Mouse (Mus musculus) erythroblast, embryonic 14.5 days (primary cell): ENCODE measurements around the gene Ypel4. TPM values are rescaled to one million over a fixed set of nuclear protein-coding genes. Genes with fewer than 3 reads are reported as not detected.

Source experiments
- H3K27me3 ChIP-seq: 2 replicates; pipeline ENCODE4 v1.6.1; 2012; ENCODE audit warnings: inconsistent platforms; ENCODE audit not compliant: control insufficient read depth
- H3K36me3 ChIP-seq: 2 replicates; pipeline ENCODE4 v1.6.1; 2012; ENCODE audit warnings: mild to moderate bottlenecking, inconsistent platforms; ENCODE audit not compliant: control insufficient read depth
- H3K4me1 ChIP-seq: 2 replicates; pipeline ENCODE4 v1.6.1; 2012; ENCODE audit warnings: inconsistent platforms; ENCODE audit not compliant: control insufficient read depth
- H3K4me3 ChIP-seq: replicated peaks from 2 replicates; pipeline ENCODE3; 2012; ENCODE audit warnings: moderate library complexity, mild to moderate bottlenecking, inconsistent platforms
- H3K9me3 ChIP-seq: 2 replicates; pipeline ENCODE4 v1.6.1; 2012; ENCODE audit warnings: low read length, inconsistent platforms, mixed read lengths; ENCODE audit not compliant: control insufficient read depth
- GATA1 ChIP-seq: IDR thresholded peaks from 2 replicates; pipeline ENCODE4 v1.6.1; 2012; ENCODE audit warnings: low read length, inconsistent platforms, mixed read lengths
- TAL1 ChIP-seq: IDR thresholded peaks from 3 replicates; pipeline ENCODE4 v1.6.1; 2012; ENCODE audit warnings: low read length, inconsistent platforms, mixed read lengths
- polyA plus RNA-seq: library from polyadenylated mRNA; stranded (reverse); fragments of >175 nt; gene quantifications from 2 replicates; pipeline ENCODE4 v1.2.3, GENCODE M21; 2012

Ypel4 gene
- polyA plus RNA-seq, 1 experiment, result 156 TPM

GRCm38 (mm10) chr2:84750115-84750514, 16.3 kb downstream of the Ypel4 start:
- no peak for TF ChIP-seq TAL1
- TF ChIP-seq GATA1, result no peak
- H3K27me3 ChIP-seq, result peaks cover 82% of the 10 kb centered on the region
- no peak overlapping the region for H3K4me3 ChIP-seq
- no peaks in the 10 kb centered on the region for H3K9me3 ChIP-seq
- H3K36me3 ChIP-seq, result no peaks in the 10 kb centered on the region
- H3K4me1 ChIP-seq, result peaks cover 19% of the 10 kb centered on the region

- Histone ChIP-seq H3K4me3 (no peak overlapping the region), H3K9me3 (no peaks in the 10 kb centered on the region), H3K4me1 (peaks cover 4% of the 10 kb centered on the region), H3K36me3 (no peaks in the 10 kb centered on the region), H3K27me3 (peaks cover 36% of the 10 kb centered on the region)
- TF ChIP-seq TAL1 (no peak), GATA1 (no peak)
These were observed 22.4 kb downstream of the Ypel4 start for GRCm38 (mm10) chr2:84756245-84756644.

GRCm38 (mm10) chr2:84757026-84757682, 23.3 kb downstream of the Ypel4 start:
- H3K36me3 ChIP-seq, result no peaks in the 10 kb centered on the region
- TF ChIP-seq TAL1 (no peak), GATA1 (no peak)
- H3K4me1 ChIP-seq, result peaks cover 4% of the 10 kb centered on the region
- no peak overlapping the region for H3K4me3 ChIP-seq
- H3K27me3 ChIP-seq, result peaks cover 35% of the 10 kb centered on the region
- H3K9me3 ChIP-seq, result no peaks in the 10 kb centered on the region

- H3K4me1 ChIP-seq, result peaks cover 4% of the 10 kb centered on the region
- H3K36me3 ChIP-seq, result no peaks in the 10 kb centered on the region
- no peak overlapping the region for H3K4me3 ChIP-seq
- TF ChIP-seq GATA1 (no peak), TAL1 (no peak)
- H3K27me3 ChIP-seq, result peaks cover 38% of the 10 kb centered on the region
- H3K9me3 ChIP-seq, result no peaks in the 10 kb centered on the region
These were observed 24.8 kb downstream of the Ypel4 start for GRCm38 (mm10) chr2:84758542-84759127.

GRCm38 (mm10) chr2:84760777-84761176, 26.9 kb downstream of the Ypel4 start:
- Histone ChIP-seq H3K36me3 (no peaks in the 10 kb centered on the region), H3K9me3 (no peaks in the 10 kb centered on the region), H3K4me3 (no peak overlapping the region), H3K4me1 (peaks cover 1% of the 10 kb centered on the region), H3K27me3 (peaks cover 51% of the 10 kb centered on the region)
- TF ChIP-seq TAL1, result no peak
- no peak for TF ChIP-seq GATA1

GRCm38 (mm10) chr2:84761309-84761708, 27.5 kb downstream of the Ypel4 start:
- peaks cover 1% of the 10 kb centered on the region for H3K4me1 ChIP-seq
- peaks cover 52% of the 10 kb centered on the region for H3K27me3 ChIP-seq

GRCm38 (mm10) chr2:84761840-84762239, 28.0 kb downstream of the Ypel4 start:
- Histone ChIP-seq H3K36me3 (no peaks in the 10 kb centered on the region; the same call in 1 of the 2 replicates), H3K27me3 (peaks cover 55% of the 10 kb centered on the region), H3K4me1 (peaks cover 1% of the 10 kb centered on the region), H3K9me3 (no peaks in the 10 kb centered on the region), H3K4me3 (no peak overlapping the region)
- no peak for TF ChIP-seq GATA1
- no peak for TF ChIP-seq TAL1

More at GRCm38 (mm10) chr2:84761309-84761708, 27.5 kb downstream of the Ypel4 start:
- Histone ChIP-seq H3K4me3 (no peak overlapping the region), H3K9me3 (no peaks in the 10 kb centered on the region), H3K36me3 (no peaks in the 10 kb centered on the region)
- TF ChIP-seq TAL1 (no peak), GATA1 (no peak)

- Histone ChIP-seq H3K36me3 (no peaks in the 10 kb centered on the region; the same call in 1 of the 2 replicates), H3K4me3 (no peak overlapping the region), H3K9me3 (no peaks in the 10 kb centered on the region), H3K27me3 (peaks cover 56% of the 10 kb centered on the region), H3K4me1 (peaks cover 1% of the 10 kb centered on the region)
- TF ChIP-seq TAL1 (no peak), GATA1 (no peak)
These were observed 28.4 kb downstream of the Ypel4 start for GRCm38 (mm10) chr2:84762295-84762694.

- Histone ChIP-seq H3K4me1 (peaks cover 1% of the 10 kb centered on the region), H3K36me3 (no peaks in the 10 kb centered on the region; the same call in 1 of the 2 replicates), H3K27me3 (peaks cover 56% of the 10 kb centered on the region), H3K9me3 (no peaks in the 10 kb centered on the region), H3K4me3 (no peak overlapping the region)
- TF ChIP-seq TAL1 (no peak), GATA1 (no peak)
These were observed 29.0 kb downstream of the Ypel4 start for GRCm38 (mm10) chr2:84762818-84763217.
